In genomic region chr8:84986379-84986945, GRCm38 (mm10) we compare ENCODE assay signal across 8 mouse cellular contexts. TPM values are rescaled to one million over a fixed set of nuclear protein-coding genes. Genes with fewer than 3 reads are reported as not detected.
DNase-seq lines count a peak whose midpoint lies in the region; ATAC-seq and TF ChIP-seq lines count a peak whose summit lies in the region.

No protein-coding gene starts in this region.

- peaks cover 52% of the 10 kb centered on the region for H3K4me1 ChIP-seq in heart, embryonic 13.5 days
- H3K4me1 ChIP-seq in ES-E14 (ENCODE audit: control insufficient read depth in 2 of 2, insufficient read depth in 2 of 2, low read length in 2 of 2, poor library complexity in 1 of 2) = peaks cover 13 to 25% of the 10 kb centered on the region in 2 experiments
- H3K4me1 ChIP-seq in forebrain, embryonic 16.5 days (replicated peaks; ENCODE audit: control insufficient read depth, insufficient read depth, low read length) = peaks cover 33% of the 10 kb centered on the region

- H3K27me3 ChIP-seq in heart, embryonic 13.5 days (replicated peaks) = peaks cover 22% of the 10 kb centered on the region
- H3K27me3 ChIP-seq in forebrain, embryonic 16.5 days (replicated peaks; ENCODE audit: control insufficient read depth, insufficient read depth, low read length) = peaks cover 10% of the 10 kb centered on the region; the same call in 1 of the 2 replicates

- peak overlapping the region; percentile 72; the same call in 1 of the 2 replicates for H3K27ac ChIP-seq in heart, embryonic 13.5 days (replicated peaks)
- H3K27ac ChIP-seq in ES-E14 (ENCODE audit: insufficient read depth, low read depth, low read length, poor library complexity, severe bottlenecking) = 0 out of 2 replicates have a peak overlapping the region, but pooled peaks have one; percentile 56
- peak overlapping the region; percentile 75 for H3K27ac ChIP-seq in forebrain, embryonic 16.5 days (ENCODE audit: low read length)

- peak overlapping the region; percentile 83 for H3K9ac ChIP-seq in heart, embryonic 13.5 days
- peak overlapping the region; percentile 76 for H3K9ac ChIP-seq in ES-E14 (ENCODE audit: insufficient read depth, low read depth, low read length, poor library complexity, severe bottlenecking)
- H3K9ac ChIP-seq in forebrain, embryonic 16.5 days (replicated peaks; ENCODE audit: low read depth, low read length) = peak overlapping the region; percentile 62; the same call in 1 of the 2 replicates

- ATAC-seq in heart, embryonic 13.5 days (ENCODE audit: extremely low read depth, insufficient number of reproducible peaks, low FRiP score, low TSS enrichment) = no peak
- no peak; the same call in 1 of the 2 replicates for ATAC-seq in forebrain, embryonic 16.5 days
- peak; percentile 10 for ATAC-seq in megakaryocyte progenitor cell, adult 5-6 weeks (replicated peaks; ENCODE audit: poor library complexity)

- H3K4me2 ChIP-seq in heart, embryonic 13.5 days = peak overlapping the region; percentile 99
- peak overlapping the region; percentile 95 for H3K4me2 ChIP-seq in forebrain, embryonic 16.5 days (ENCODE audit: low read length)

- H3K4me3 ChIP-seq in heart, embryonic 13.5 days = peak overlapping the region; percentile 66
- peak overlapping the region; percentile 57 to 76 for H3K4me3 ChIP-seq in ES-E14 (ENCODE audit: insufficient read depth in 1 of 2, low read depth in 1 of 2, low read length in 2 of 2, poor library complexity in 1 of 2, severe bottlenecking in 1 of 2)
- H3K4me3 ChIP-seq in forebrain, embryonic 16.5 days (replicated peaks; ENCODE audit: low read length) = peak overlapping the region; percentile 51

- in situ Hi-C loops in ES-E14 (cut with MboI; ENCODE audit: low sequenced_read_pairs in 2 of 2, unreplicated experiment in 2 of 2) = no loop called here

- no peak for DNase-seq in heart, adult 8-10 months (ENCODE audit: low spot score)
- DNase-seq in ES-E14 (ENCODE audit: low read depth, low spot score) = no peak
- no peak for DNase-seq in adrenal gland, adult (ENCODE audit: inconsistent age in 2 of 2, low spot score in 1 of 2)
- no peak for DNase-seq in cerebellum, adult 8-10 months
- no peak for DNase-seq in right cerebral cortex, adult 2 months (ENCODE audit: low spot score in 2 of 2)

- no peaks in the 10 kb centered on the region for H3K9me3 ChIP-seq in heart, embryonic 13.5 days
- H3K9me3 ChIP-seq in ES-E14 (ENCODE audit: control insufficient read depth, insufficient read depth, low read depth, low read length) = no peaks in the 10 kb centered on the region
- H3K9me3 ChIP-seq in forebrain, embryonic 16.5 days (ENCODE audit: control insufficient read depth, low read length) = no peaks in the 10 kb centered on the region

- 31% methylated on average over 8 of the region's 8 CpGs for WGBS in heart, embryonic 13.5 days
- 31% methylated on average over 8 of the region's 8 CpGs for WGBS in forebrain, embryonic 16.5 days

- no peaks in the 10 kb centered on the region for H3K36me3 ChIP-seq in heart, embryonic 13.5 days
- no peaks in the 10 kb centered on the region for H3K36me3 ChIP-seq in ES-E14 (ENCODE audit: control insufficient read depth, insufficient read depth, low read length, poor library complexity, severe bottlenecking)
- H3K36me3 ChIP-seq in forebrain, embryonic 16.5 days (ENCODE audit: control insufficient read depth, insufficient read depth) = no peaks in the 10 kb centered on the region

TF ChIP-seq in ES-E14, 5 proteins besides CTCF, POLR2A, EP300 and RAD21:
- no peak for TF ChIP-seq MAFK (IDR thresholded peaks at IDR 0.05; ENCODE audit: insufficient read depth, low read depth, low read length)
- TF ChIP-seq HCFC1 (IDR thresholded peaks at IDR 0.05; ENCODE audit: borderline replicate concordance, insufficient read depth, low read length) = no peak
- TF ChIP-seq ZC3H11A (IDR thresholded peaks at IDR 0.05; ENCODE audit: borderline replicate concordance, low read depth, low read length) = no peak
- no peak for TF ChIP-seq ZNF384 (IDR thresholded peaks at IDR 0.05; ENCODE audit: low read depth, low read length)
- no peak for TF ChIP-seq CHD2 (IDR thresholded peaks at IDR 0.05; ENCODE audit: low read depth, low read length)

RNA-seq across cellular contexts. Expression of gene Hook2, which starts 3.9 kb away (rescaled TPM):
- polyA plus RNA-seq in heart, embryonic 13.5 days (2015; fragmentation: Nextera tagmentation; extraction: Ambion mirVana) = 7.2 and 7.3 TPM in 2 replicates
- total RNA-seq in heart, adult 8-10 months (2022) = 1 to 10 TPM; 1.9 to 3.5 (median 2.7) TPM
- total RNA-seq in ES-E14 (2012; rRNA removed) = 28.6 and 52.9 TPM in 2 replicates
- polyA plus RNA-seq in forebrain, embryonic 16.5 days (2015; fragmentation: Nextera tagmentation; extraction: Ambion mirVana) = 31.3 and 39.8 TPM in 2 replicates
- 1.9 and 3.8 TPM in 2 replicates for total RNA-seq in megakaryocyte progenitor cell, adult 5-6 weeks (2015)
- total RNA-seq in megakaryocyte progenitor cell, adult 5-6 weeks (2017) = 7.2 and 8.5 TPM in 2 replicates

RNA-seq across cellular contexts. Expression of gene Junb, which starts 7.9 kb away (rescaled TPM):
- polyA plus RNA-seq in heart, embryonic 13.5 days (2015; fragmentation: Nextera tagmentation; extraction: Ambion mirVana) = 12.8 and 12.9 TPM in 2 replicates
- 10 to 100 TPM; 17.8 to 32.3 (median 23.9) TPM for total RNA-seq in heart, adult 8-10 months (2022)
- 53.8 and 57.6 TPM in 2 replicates for total RNA-seq in ES-E14 (2012; rRNA removed)
- 7.6 and 8.2 TPM in 2 replicates for polyA plus RNA-seq in forebrain, embryonic 16.5 days (2015; fragmentation: Nextera tagmentation; extraction: Ambion mirVana)
- total RNA-seq in megakaryocyte progenitor cell, adult 5-6 weeks (2015) = 14.7 and 26.1 TPM in 2 replicates
- 38.9 and 57.5 TPM in 2 replicates for total RNA-seq in megakaryocyte progenitor cell, adult 5-6 weeks (2017)

RNA-seq across cellular contexts. Expression of gene Rnaseh2a, which starts 16.9 kb away (rescaled TPM):
- polyA plus RNA-seq in heart, embryonic 13.5 days (2015; fragmentation: Nextera tagmentation; extraction: Ambion mirVana) = 82.8 and 83.4 TPM in 2 replicates
- 10 to 100 TPM; 41.9 to 61.3 (median 55.0) TPM for total RNA-seq in heart, adult 8-10 months (2022)
- 160 and 174 TPM in 2 replicates for total RNA-seq in ES-E14 (2012; rRNA removed)
- 79.9 and 85.8 TPM in 2 replicates for polyA plus RNA-seq in forebrain, embryonic 16.5 days (2015; fragmentation: Nextera tagmentation; extraction: Ambion mirVana)
- 136 and 178 TPM in 2 replicates for total RNA-seq in megakaryocyte progenitor cell, adult 5-6 weeks (2015)
- 109 and 162 TPM in 2 replicates for total RNA-seq in megakaryocyte progenitor cell, adult 5-6 weeks (2017)

RNA-seq across cellular contexts. Expression of gene Prdx2, which starts 17.1 kb away (rescaled TPM):
- 733 and 747 TPM in 2 replicates for polyA plus RNA-seq in heart, embryonic 13.5 days (2015; fragmentation: Nextera tagmentation; extraction: Ambion mirVana)
- total RNA-seq in heart, adult 8-10 months (2022) = 100 to 1,000 TPM; 644 to 711 (median 676) TPM
- 259 and 328 TPM in 2 replicates for total RNA-seq in ES-E14 (2012; rRNA removed)
- 1,287 and 1,394 TPM in 2 replicates for polyA plus RNA-seq in forebrain, embryonic 16.5 days (2015; fragmentation: Nextera tagmentation; extraction: Ambion mirVana)
- total RNA-seq in megakaryocyte progenitor cell, adult 5-6 weeks (2015) = 266 and 310 TPM in 2 replicates
- total RNA-seq in megakaryocyte progenitor cell, adult 5-6 weeks (2017) = 340 and 388 TPM in 2 replicates

RNA-seq across cellular contexts. Expression of gene Gm49661, which starts 17.2 kb away (rescaled TPM):
- not detected in 2 replicates for polyA plus RNA-seq in heart, embryonic 13.5 days (2015; fragmentation: Nextera tagmentation; extraction: Ambion mirVana)
- 1 to 10 TPM in 2 of 4 experiments, not detected in 2; 2.4 to 5.9 TPM for total RNA-seq in heart, adult 8-10 months (2022)
- not detected in 2 replicates for total RNA-seq in ES-E14 (2012; rRNA removed)
- polyA plus RNA-seq in forebrain, embryonic 16.5 days (2015; fragmentation: Nextera tagmentation; extraction: Ambion mirVana) = not detected in 2 replicates
- not detected in 2 replicates for total RNA-seq in megakaryocyte progenitor cell, adult 5-6 weeks (2015)
- not detected in 2 replicates for total RNA-seq in megakaryocyte progenitor cell, adult 5-6 weeks (2017)
